Mouse (Mus musculus): ENCODE measurements around the gene Tenm4. TPM values are rescaled to one million over a fixed set of nuclear protein-coding genes. Genes with fewer than 3 reads are reported as not detected.

The Tenm4 gene
- polyA plus RNA-seq, 1 experiment from 2014 or later = 9.1 TPM

DNA sequence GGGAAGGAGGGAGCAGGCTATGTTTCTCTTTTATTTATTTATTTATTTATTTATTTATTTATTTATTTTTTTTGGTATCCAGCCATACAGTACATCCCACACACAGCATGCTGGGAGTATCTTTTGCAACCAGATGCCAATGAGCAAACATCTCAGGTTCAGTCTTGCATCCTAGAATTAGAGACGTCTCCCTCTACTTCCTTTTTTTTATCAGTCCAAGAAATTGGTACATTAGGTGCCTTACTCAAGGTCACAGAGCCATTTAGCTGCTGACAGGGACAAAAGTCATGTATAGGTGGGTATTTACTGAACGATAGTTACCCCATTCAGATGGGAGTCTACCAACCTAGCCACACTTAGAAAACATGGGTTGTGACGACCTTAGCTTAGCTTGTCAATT is 517.1 kb downstream of the Tenm4 start:
- H3K4me3 ChIP-seq (ENCODE audit: low read length) = no peak overlapping the region
- H3K9ac ChIP-seq (ENCODE audit: low read length) = no peak overlapping the region
- no peaks in the 10 kb centered on the region for H3K36me3 ChIP-seq (ENCODE audit: control insufficient read depth, insufficient read depth)
- ATAC-seq (replicated peaks; ENCODE audit: extremely low read depth, insufficient read depth, low FRiP score) = no peak
- no peaks in the 10 kb centered on the region for H3K4me1 ChIP-seq (ENCODE audit: control insufficient read depth, insufficient read depth, low read length)
- H3K4me2 ChIP-seq (ENCODE audit: low read depth, low read length) = no peak overlapping the region
- no peaks in the 10 kb centered on the region for H3K9me3 ChIP-seq (replicated peaks; ENCODE audit: control insufficient read depth, low read length)
- 82% methylated on average over 3 of the region's 3 CpGs for WGBS
- H3K27me3 ChIP-seq (ENCODE audit: control insufficient read depth, insufficient read depth, low read length) = peaks cover 17% of the 10 kb centered on the region
- no peak overlapping the region for H3K27ac ChIP-seq (ENCODE audit: low read length)

DNA sequence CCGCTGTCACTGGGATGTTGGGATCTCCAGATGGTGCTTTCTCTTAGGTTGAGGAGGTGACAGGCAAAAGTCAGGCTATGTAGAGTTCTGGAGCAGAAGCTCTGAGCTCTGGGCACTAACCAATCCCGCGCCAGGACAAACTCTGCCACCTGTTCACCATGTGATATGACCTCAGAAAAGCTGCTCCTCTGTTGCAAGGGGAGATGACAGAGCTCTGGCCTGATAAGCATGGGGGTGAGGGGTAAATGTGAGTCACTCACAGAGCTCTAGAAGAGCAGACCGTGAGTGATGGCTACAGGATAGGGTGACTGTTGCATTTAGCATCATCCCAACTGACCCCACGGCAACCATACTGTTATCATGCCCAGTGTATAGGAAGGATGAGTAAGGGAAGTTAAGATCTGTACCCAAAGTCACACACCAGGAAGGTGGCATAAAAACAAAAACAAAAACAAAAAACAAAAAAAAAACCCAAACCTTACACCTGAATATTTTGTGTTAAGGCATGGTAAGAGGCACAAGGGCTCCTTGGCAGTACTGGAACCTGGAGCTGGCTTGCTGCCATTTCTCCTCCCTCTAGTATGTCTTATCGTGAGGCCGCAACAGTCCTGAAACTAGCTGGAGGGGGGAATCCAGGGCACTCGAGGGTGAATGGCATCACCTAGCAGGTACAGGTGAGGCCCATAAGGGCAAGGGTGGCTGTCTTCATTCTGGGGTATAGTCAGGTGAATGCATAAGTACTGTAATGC is 530.2 kb downstream of the Tenm4 start:
- Histone ChIP-seq H3K4me3 (ENCODE audit: low read length) (no peak overlapping the region), H3K36me3 (ENCODE audit: control insufficient read depth, insufficient read depth) (no peaks in the 10 kb centered on the region), H3K27me3 (ENCODE audit: control insufficient read depth, insufficient read depth, low read length) (peaks cover 8% of the 10 kb centered on the region; the same call in 1 of the 2 replicates), H3K9me3 (replicated peaks; ENCODE audit: control insufficient read depth, low read length) (no peaks in the 10 kb centered on the region), H3K4me1 (ENCODE audit: control insufficient read depth, insufficient read depth, low read length) (no peaks in the 10 kb centered on the region), H3K27ac (ENCODE audit: low read length) (no peak overlapping the region), H3K9ac (ENCODE audit: low read length) (no peak overlapping the region), H3K4me2 (ENCODE audit: low read depth, low read length) (no peak overlapping the region)
- no peak for ATAC-seq (replicated peaks; ENCODE audit: extremely low read depth, insufficient read depth, low FRiP score)
- 65% methylated on average over 8 of the region's 8 CpGs for WGBS

DNA sequence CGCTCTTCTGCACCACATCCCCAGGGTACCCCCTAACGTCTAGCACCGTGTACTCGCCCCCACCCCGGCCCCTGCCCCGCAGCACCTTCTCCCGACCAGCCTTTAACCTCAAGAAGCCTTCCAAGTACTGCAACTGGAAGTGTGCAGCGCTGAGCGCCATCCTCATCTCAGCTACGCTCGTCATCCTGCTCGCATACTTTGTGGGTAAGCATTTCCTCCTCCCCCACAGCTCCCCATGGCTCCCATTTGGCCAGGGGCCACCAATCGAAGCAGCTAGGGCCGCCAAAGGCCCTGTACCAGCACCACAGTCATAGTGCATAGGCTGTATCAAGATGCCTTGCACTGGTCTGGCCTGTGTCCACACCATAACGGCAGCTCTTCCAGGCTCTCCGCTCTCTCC is 532.9 kb downstream of the Tenm4 start:
- Histone ChIP-seq H3K4me1 (ENCODE audit: control insufficient read depth, insufficient read depth, low read length) (no peaks in the 10 kb centered on the region), H3K9me3 (replicated peaks; ENCODE audit: control insufficient read depth, low read length) (no peaks in the 10 kb centered on the region), H3K4me3 (ENCODE audit: low read length) (no peak overlapping the region), H3K4me2 (ENCODE audit: low read depth, low read length) (no peak overlapping the region), H3K9ac (ENCODE audit: low read length) (no peak overlapping the region), H3K27ac (ENCODE audit: low read length) (no peak overlapping the region), H3K36me3 (ENCODE audit: control insufficient read depth, insufficient read depth) (no peaks in the 10 kb centered on the region), H3K27me3 (ENCODE audit: control insufficient read depth, insufficient read depth, low read length) (peaks cover 8% of the 10 kb centered on the region; the same call in 1 of the 2 replicates)
- 74% methylated on average over 16 of the region's 16 CpGs for WGBS
- no peak for ATAC-seq (replicated peaks; ENCODE audit: extremely low read depth, insufficient read depth, low FRiP score)

DNA sequence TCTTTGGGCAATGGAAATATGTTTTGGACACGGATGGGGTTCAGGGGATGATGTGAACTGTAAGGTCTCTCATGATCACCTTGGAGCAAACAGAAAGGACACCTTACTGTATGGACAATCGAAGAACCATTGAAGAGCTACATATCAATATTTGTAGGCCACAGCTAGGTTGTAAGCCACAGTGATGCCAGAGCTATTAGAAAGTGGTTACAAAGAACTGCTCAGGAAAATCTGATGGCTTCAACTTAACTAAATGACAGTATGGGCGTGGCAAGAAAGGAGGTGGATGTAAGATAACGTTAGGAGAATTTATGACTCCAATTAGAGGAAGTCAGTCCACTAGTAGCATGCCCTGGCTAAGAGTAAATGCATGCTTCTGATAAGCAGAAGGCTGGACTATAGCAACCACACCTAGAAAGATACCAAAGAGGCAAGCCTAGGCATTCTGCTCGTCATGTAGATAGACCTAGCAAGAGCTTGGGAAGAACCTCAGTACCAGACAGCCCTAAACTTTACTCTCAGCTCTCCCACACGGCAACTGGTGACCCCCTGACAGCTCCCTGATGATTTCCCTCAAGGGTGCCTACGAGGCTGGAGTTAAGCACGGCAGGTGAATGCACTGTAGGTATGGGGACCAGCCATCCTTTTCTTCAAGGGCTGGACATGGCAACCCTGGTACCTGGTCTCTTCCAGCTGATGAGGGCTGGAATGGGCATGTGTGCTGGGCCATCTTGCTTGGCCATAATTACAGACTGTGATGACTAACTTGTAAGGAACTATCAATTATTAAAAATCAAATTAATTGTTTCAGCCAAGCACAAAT is 534.5 kb downstream of the Tenm4 start:
- Histone ChIP-seq H3K4me2 (ENCODE audit: low read depth, low read length) (no peak overlapping the region), H3K9ac (ENCODE audit: low read length) (no peak overlapping the region), H3K27me3 (ENCODE audit: control insufficient read depth, insufficient read depth, low read length) (peaks cover 8% of the 10 kb centered on the region; the same call in 1 of the 2 replicates), H3K27ac (ENCODE audit: low read length) (no peak overlapping the region), H3K9me3 (replicated peaks; ENCODE audit: control insufficient read depth, low read length) (no peaks in the 10 kb centered on the region), H3K36me3 (ENCODE audit: control insufficient read depth, insufficient read depth) (no peaks in the 10 kb centered on the region), H3K4me3 (ENCODE audit: low read length) (no peak overlapping the region), H3K4me1 (ENCODE audit: control insufficient read depth, insufficient read depth, low read length) (no peaks in the 10 kb centered on the region)
- WGBS = 73% methylated on average over 8 of the region's 8 CpGs
- no peak for ATAC-seq (replicated peaks; ENCODE audit: extremely low read depth, insufficient read depth, low FRiP score)

DNA sequence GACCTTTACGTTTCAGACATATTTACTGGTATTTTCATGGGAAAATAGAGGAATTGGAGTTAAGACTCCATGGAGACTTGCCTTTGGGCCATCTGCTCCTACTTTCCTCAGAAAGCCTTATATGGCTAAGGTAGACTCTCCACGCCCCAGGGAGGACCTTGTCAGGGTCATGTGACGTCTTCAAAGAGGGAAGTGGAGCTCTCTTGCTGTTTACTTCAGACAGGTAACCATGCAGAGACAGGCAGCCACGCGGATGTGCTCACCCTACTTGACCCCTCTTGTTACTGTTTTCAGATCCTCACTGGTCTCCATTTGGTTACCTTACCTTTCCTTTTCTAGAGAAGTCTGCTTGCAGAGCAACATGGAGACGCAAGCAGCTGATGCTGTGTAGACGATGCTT is 535.5 kb downstream of the Tenm4 start:
- H3K36me3 ChIP-seq (ENCODE audit: control insufficient read depth, insufficient read depth) = no peaks in the 10 kb centered on the region
- 82% methylated on average over 7 of the region's 7 CpGs for WGBS
- H3K4me2 ChIP-seq (ENCODE audit: low read depth, low read length) = no peak overlapping the region
- H3K27ac ChIP-seq (ENCODE audit: low read length) = no peak overlapping the region
- no peaks in the 10 kb centered on the region for H3K9me3 ChIP-seq (replicated peaks; ENCODE audit: control insufficient read depth, low read length)
- H3K27me3 ChIP-seq (ENCODE audit: control insufficient read depth, insufficient read depth, low read length) = peaks cover 5% of the 10 kb centered on the region
- ATAC-seq (replicated peaks; ENCODE audit: extremely low read depth, insufficient read depth, low FRiP score) = no peak
- H3K4me1 ChIP-seq (ENCODE audit: control insufficient read depth, insufficient read depth, low read length) = no peaks in the 10 kb centered on the region
- H3K9ac ChIP-seq (ENCODE audit: low read length) = no peak overlapping the region
- H3K4me3 ChIP-seq (ENCODE audit: low read length) = no peak overlapping the region

DNA sequence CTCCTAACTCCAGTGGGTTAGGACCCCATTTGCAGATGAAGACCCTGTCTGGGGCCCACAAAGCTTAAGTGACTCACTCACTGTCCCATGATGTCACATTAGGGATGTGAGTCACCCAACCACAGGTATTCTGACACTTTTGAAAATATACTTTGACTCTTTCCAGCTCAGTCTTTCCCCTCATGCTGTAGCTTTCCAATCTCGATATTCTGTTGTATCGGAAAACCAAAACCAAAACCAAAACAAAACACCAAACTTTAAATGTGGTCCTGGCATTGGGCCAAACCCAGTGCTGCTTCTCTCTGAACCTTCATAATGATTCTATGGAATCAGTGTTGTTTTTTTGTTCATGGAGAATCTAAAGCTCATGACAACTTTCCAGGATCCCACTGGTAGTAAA is 536.1 kb downstream of the Tenm4 start:
- Histone ChIP-seq H3K4me2 (ENCODE audit: low read depth, low read length) (no peak overlapping the region), H3K9ac (ENCODE audit: low read length) (no peak overlapping the region), H3K4me1 (ENCODE audit: control insufficient read depth, insufficient read depth, low read length) (no peaks in the 10 kb centered on the region), H3K27ac (ENCODE audit: low read length) (no peak overlapping the region), H3K36me3 (ENCODE audit: control insufficient read depth, insufficient read depth) (no peaks in the 10 kb centered on the region), H3K27me3 (ENCODE audit: control insufficient read depth, insufficient read depth, low read length) (peaks cover 5% of the 10 kb centered on the region), H3K9me3 (replicated peaks; ENCODE audit: control insufficient read depth, low read length) (no peaks in the 10 kb centered on the region), H3K4me3 (ENCODE audit: low read length) (no peak overlapping the region)
- WGBS = 78% methylated on average over 2 of the region's 2 CpGs
- no peak for ATAC-seq (replicated peaks; ENCODE audit: extremely low read depth, insufficient read depth, low FRiP score)

DNA sequence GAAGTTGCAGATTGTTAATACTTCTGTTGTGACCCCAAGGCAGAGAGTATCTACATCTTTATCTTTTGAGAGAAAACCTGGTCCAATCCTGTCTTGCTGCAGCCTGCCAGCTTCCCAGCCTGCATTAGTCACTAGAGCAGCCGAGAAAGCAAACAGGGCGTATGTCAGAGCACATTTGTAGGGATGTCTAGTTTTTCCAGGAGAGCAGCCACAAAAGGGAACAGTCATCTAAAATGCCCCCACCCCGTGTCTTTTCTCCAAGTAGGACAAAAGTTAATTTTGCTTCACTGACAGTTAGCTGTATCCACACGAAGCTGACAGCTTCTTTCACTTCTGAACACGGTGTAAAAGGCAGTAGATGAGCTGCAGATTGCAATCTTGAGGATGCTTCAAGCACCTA is 537.0 kb downstream of the Tenm4 start:
- Histone ChIP-seq H3K36me3 (ENCODE audit: control insufficient read depth, insufficient read depth) (no peaks in the 10 kb centered on the region), H3K27me3 (ENCODE audit: control insufficient read depth, insufficient read depth, low read length) (peaks cover 5% of the 10 kb centered on the region), H3K27ac (ENCODE audit: low read length) (no peak overlapping the region), H3K4me2 (ENCODE audit: low read depth, low read length) (no peak overlapping the region), H3K4me3 (ENCODE audit: low read length) (no peak overlapping the region), H3K9me3 (replicated peaks; ENCODE audit: control insufficient read depth, low read length) (no peaks in the 10 kb centered on the region), H3K9ac (ENCODE audit: low read length) (no peak overlapping the region), H3K4me1 (ENCODE audit: control insufficient read depth, insufficient read depth, low read length) (no peaks in the 10 kb centered on the region)
- ATAC-seq (replicated peaks; ENCODE audit: extremely low read depth, insufficient read depth, low FRiP score) = no peak
- 77% methylated on average over 5 of the region's 5 CpGs for WGBS

DNA sequence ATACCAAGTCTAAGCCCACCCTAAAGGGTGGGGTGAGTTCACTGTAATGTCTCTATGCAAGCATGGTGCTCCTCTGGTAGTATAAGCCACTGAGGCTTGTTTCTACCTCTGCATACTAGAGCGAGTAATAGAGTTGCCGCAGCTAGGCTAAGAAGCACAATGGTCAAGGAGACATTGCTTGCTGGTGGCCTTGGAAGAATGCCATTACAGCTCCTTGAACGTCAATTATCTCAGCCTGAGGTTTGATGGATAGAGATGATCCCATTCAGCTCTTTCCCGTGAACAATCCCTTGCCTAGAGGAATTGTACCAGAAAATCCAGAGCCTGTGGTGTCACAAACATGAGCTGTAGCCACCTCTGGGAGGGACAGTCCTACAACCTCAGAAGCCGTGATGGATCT is 537.5 kb downstream of the Tenm4 start:
- Histone ChIP-seq H3K9me3 (replicated peaks; ENCODE audit: control insufficient read depth, low read length) (no peaks in the 10 kb centered on the region), H3K9ac (ENCODE audit: low read length) (no peak overlapping the region), H3K4me3 (ENCODE audit: low read length) (no peak overlapping the region), H3K27ac (ENCODE audit: low read length) (no peak overlapping the region), H3K27me3 (ENCODE audit: control insufficient read depth, insufficient read depth, low read length) (peaks cover 5% of the 10 kb centered on the region), H3K4me2 (ENCODE audit: low read depth, low read length) (no peak overlapping the region), H3K4me1 (ENCODE audit: control insufficient read depth, insufficient read depth, low read length) (no peaks in the 10 kb centered on the region), H3K36me3 (ENCODE audit: control insufficient read depth, insufficient read depth) (no peaks in the 10 kb centered on the region)
- no peak for ATAC-seq (replicated peaks; ENCODE audit: extremely low read depth, insufficient read depth, low FRiP score)
- WGBS = 83% methylated on average over 5 of the region's 5 CpGs

DNA sequence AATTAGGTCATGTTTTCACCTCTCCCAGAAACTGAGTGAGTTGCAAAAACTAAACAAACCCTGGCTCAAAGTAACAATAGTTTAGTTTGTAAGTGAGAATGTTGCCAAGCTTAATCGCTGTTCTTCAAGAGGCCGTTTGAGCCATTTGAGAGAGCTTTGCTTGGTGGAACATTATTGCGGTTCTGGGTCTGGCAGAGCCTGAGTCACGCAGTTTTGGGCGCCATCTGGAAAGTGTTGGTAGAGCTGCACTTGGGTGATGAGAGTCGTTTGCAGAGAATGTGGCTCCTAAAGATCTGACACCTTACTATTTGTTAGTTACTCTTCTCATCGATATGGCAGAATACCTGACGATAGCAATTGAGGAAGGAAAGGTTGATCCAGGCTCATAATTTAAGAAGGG is 537.9 kb downstream of the Tenm4 start:
- ATAC-seq (replicated peaks; ENCODE audit: extremely low read depth, insufficient read depth, low FRiP score) = no peak
- Histone ChIP-seq H3K9ac (ENCODE audit: low read length) (no peak overlapping the region), H3K4me1 (ENCODE audit: control insufficient read depth, insufficient read depth, low read length) (no peaks in the 10 kb centered on the region), H3K4me2 (ENCODE audit: low read depth, low read length) (no peak overlapping the region), H3K4me3 (ENCODE audit: low read length) (no peak overlapping the region), H3K27ac (ENCODE audit: low read length) (no peak overlapping the region), H3K27me3 (ENCODE audit: control insufficient read depth, insufficient read depth, low read length) (peaks cover 5% of the 10 kb centered on the region), H3K9me3 (replicated peaks; ENCODE audit: control insufficient read depth, low read length) (no peaks in the 10 kb centered on the region), H3K36me3 (ENCODE audit: control insufficient read depth, insufficient read depth) (no peaks in the 10 kb centered on the region)
- WGBS = 90% methylated on average over 8 of the region's 8 CpGs
